Mouse (Mus musculus) thymus, adult 2 months (tissue): ENCODE measurements around the gene Mrm3. TPM values are rescaled to one million over a fixed set of nuclear protein-coding genes. Genes with fewer than 3 reads are reported as not detected.
A peak's percentile ranks its signal among the peaks of the same experiment; 100 is the strongest.

ENCODE experiments used
- DNase-seq: peaks from one replicate; pipeline ENCODE4 v3.0.0; 2021
- H3K27ac ChIP-seq: fragments of 200-500 bp; 2 replicates; pipeline ENCODE4 v1.5.1; 2012; ENCODE audit warnings: low read length, control low read depth; ENCODE audit not compliant: control insufficient read depth, insufficient read depth
- H3K27me3 ChIP-seq: fragments of 200-500 bp; 2 replicates; pipeline ENCODE4 v1.6.1; 2012; ENCODE audit warnings: mild to moderate bottlenecking, low read length, moderate library complexity, mixed read lengths; ENCODE audit not compliant: control insufficient read depth, insufficient read depth
- H3K36me3 ChIP-seq: fragments of 200-500 bp; 2 replicates; pipeline ENCODE4 v1.6.1; 2012; ENCODE audit warnings: mild to moderate bottlenecking, low read length, moderate library complexity; ENCODE audit not compliant: control insufficient read depth, insufficient read depth
- H3K4me1 ChIP-seq: fragments of 200-500 bp; replicated peaks from 2 replicates; pipeline ENCODE4 v1.6.1; 2012; ENCODE audit warnings: low read length; ENCODE audit not compliant: control insufficient read depth, insufficient read depth
- H3K4me3 ChIP-seq: fragments of 200-500 bp; 2 replicates; pipeline ENCODE4 v1.5.1; 2012; ENCODE audit warnings: mild to moderate bottlenecking, low read length, control low read depth, moderate library complexity; ENCODE audit not compliant: control insufficient read depth, insufficient read depth
- CTCF ChIP-seq: fragments of 200-500 bp; IDR thresholded peaks from 2 replicates; pipeline ENCODE4 v1.5.1; 2012; ENCODE audit warnings: mild to moderate bottlenecking, control low read depth, low read length, moderate library complexity, borderline replicate concordance; ENCODE audit not compliant: control insufficient read depth, poor library complexity, insufficient read depth; ENCODE audit errors: extremely low read depth
- POLR2A ChIP-seq: fragments of 200-500 bp; IDR thresholded peaks from 2 replicates; pipeline ENCODE4 v1.6.1; 2012; ENCODE audit warnings: mild to moderate bottlenecking, low read length, control low read depth, moderate library complexity; ENCODE audit not compliant: control insufficient read depth, poor library complexity, insufficient read depth; ENCODE audit errors: extremely low read depth
- WGBS: fragments of 180-500 bp; shearing (Covaris S2); methylation state at CpG from one replicate; pipeline ENCODE4 v1.1.7; 2018; 5-methylcytosine and 5-hydroxymethylcytosine counted together
- polyA plus RNA-seq: library from polyadenylated mRNA; depleted of rRNA; stranded (reverse); fragments of >200 nt; gene quantifications from 2 replicates; pipeline ENCODE4 v1.2.3, GENCODE M21; 2012; rRNA removed

Mrm3 gene
- 7.6 and 8.4 TPM in 2 replicates for polyA plus RNA-seq

DNA sequence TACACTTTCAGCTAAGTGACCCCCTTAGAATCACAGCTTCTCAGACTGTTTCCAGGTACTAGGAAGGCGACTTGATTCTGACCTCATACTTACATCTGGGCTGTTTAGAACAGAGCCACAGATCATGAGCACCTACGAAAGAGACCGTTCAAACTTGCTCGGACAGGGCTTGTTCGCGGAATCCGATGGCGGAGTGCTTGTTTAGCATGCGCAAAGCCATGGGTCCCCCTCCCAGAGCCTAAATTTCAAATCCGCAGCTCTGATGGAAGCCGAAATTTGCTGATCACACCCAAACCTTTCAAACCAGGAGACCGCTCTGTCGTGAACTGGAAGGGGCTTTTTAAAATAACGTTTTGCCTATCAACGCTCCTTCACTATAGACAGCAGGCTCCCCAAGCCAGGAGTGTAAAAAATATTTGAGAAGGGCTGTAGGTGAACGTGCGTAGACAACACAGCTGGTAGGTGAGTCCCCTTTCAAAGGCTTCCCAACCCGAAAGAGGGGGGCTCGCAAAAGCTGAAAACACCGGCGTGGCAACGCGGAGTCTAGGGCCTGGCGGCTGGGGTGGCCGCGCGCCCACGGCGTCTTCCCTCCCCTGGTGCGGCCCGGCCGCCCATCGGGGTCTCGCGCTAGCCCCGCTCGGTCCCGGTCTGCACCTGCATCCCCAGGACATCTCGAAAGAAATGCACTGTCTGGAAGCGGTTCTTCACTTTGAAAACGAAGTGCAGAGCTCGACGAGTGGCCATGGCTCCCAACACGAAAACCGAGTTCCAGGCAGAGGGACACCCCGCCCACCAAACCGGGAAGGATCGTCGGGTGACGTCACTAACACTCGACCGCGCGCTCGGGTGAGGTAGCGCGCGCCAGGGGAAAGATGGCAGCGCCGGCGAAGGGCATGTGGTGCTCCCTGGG lies at the start of gene Mrm3, which contains the start of gene Glod4:
TSS of gene Mrm3 (plus strand) at position 815 of the 910 bp plus-strand sequence.
TSS of gene Glod4 (minus strand) at position 825 of the 910 bp plus-strand sequence.
- peak; percentile 89 for DNase-seq
- H3K27me3 ChIP-seq = no peaks in the 10 kb centered on the region
- TF ChIP-seq CTCF (no peak), POLR2A (peak; percentile 81)
- 1% methylated on average over 61 of the region's 61 CpGs for WGBS
- peak within 1 kb of the TSS; percentile 78 for H3K4me3 ChIP-seq
- no peaks in the 10 kb centered on the region for H3K36me3 ChIP-seq
- peaks cover 6% of the 10 kb centered on the region for H3K4me1 ChIP-seq
- no peak within 1 kb of the TSS for H3K27ac ChIP-seq

GRCm38 (mm10) chr11:76196275-76196976 lies 47.1 kb upstream of the Mrm3 start:
- no peak for TF ChIP-seq CTCF
- TF ChIP-seq POLR2A = no peak
- Histone ChIP-seq H3K27ac (no peak overlapping the region), H3K27me3 (no peaks in the 10 kb centered on the region), H3K4me1 (no peaks in the 10 kb centered on the region), H3K4me3 (no peak overlapping the region), H3K36me3 (no peaks in the 10 kb centered on the region)
- WGBS = 88% methylated on average over 8 of the region's 8 CpGs
- DNase-seq = no peak

DNA sequence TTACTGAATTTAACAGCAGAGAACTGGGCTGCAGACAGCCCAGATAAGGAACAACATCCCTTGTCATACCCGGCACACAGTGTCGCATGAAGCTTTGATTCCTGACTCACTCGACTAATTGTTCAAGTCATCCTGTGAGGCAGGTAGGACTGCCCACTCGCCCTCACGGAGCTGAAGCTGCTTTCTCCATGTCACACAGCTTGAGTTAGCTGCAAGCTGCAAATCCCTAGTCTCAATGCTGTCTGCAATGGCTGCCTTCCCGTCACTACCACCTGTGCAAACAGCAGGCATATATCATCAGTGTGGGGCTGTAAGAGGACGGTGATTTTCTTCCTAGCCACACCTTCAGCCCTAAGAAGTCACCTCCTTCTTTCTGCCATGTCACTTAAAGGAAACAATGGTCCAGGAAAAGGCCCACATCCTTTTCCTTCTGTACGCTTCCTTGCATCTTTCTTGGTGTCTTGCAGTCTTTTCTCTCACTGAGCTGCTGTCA lies 46.5 kb upstream of the Mrm3 start:
- H3K36me3 ChIP-seq = no peaks in the 10 kb centered on the region
- 92% methylated on average over 8 of the region's 8 CpGs for WGBS
- no peak overlapping the region for H3K27ac ChIP-seq
- H3K4me3 ChIP-seq = no peak overlapping the region
- TF ChIP-seq CTCF = no peak
- no peak for TF ChIP-seq POLR2A
- H3K4me1 ChIP-seq = peaks cover 4% of the 10 kb centered on the region
- H3K27me3 ChIP-seq = peaks cover 5% of the 10 kb centered on the region; the same call in 1 of the 2 replicates
- DNase-seq = no peak

GRCm38 (mm10) chr11:76201761-76202674 lies 41.5 kb upstream of the Mrm3 start:
- TF ChIP-seq POLR2A (no peak), CTCF (0 out of 2 replicates have a peak, but pooled peaks have one; percentile 13)
- peak overlapping the region; percentile 54 for H3K4me3 ChIP-seq
- WGBS = 2% methylated on average over 89 of the region's 90 CpGs
- no peaks in the 10 kb centered on the region for H3K36me3 ChIP-seq
- H3K27me3 ChIP-seq = peaks cover 16% of the 10 kb centered on the region; the same call in 1 of the 2 replicates
- peaks cover 9% of the 10 kb centered on the region for H3K4me1 ChIP-seq
- DNase-seq = peak; percentile 21
- H3K27ac ChIP-seq = no peak overlapping the region

DNA sequence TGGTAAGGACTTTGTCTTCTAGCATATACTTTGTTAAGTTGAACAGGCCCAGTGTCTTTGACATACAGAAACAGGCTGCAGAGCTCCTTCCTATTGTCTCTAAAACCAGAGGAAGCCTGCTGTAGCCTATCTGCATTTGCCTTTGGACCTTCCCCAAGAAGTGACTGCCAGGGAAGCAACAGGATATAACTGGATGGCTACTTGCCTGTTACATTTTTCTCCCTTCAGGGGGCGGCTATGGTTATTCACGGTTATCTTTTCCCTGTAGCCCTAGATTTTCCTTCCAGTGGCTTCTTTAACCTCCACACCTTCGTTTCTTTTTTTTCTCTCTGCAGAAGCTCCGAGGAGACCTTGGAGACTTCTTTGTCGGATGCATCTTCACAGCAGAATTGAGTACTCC lies 36.7 kb upstream of the Mrm3 start:
- Histone ChIP-seq H3K27me3 (peaks cover 13% of the 10 kb centered on the region; the same call in 1 of the 2 replicates), H3K27ac (no peak overlapping the region), H3K36me3 (no peaks in the 10 kb centered on the region; the same call in 1 of the 2 replicates), H3K4me3 (no peak overlapping the region), H3K4me1 (peaks cover 7% of the 10 kb centered on the region)
- DNase-seq = no peak
- 90% methylated on average over 5 of the region's 5 CpGs for WGBS
- TF ChIP-seq CTCF (no peak), POLR2A (no peak)
